Mouse (Mus musculus) spleen, adult 2 months (tissue): ENCODE measurements at regions not wholly inside any gene's neighbourhood (a gene's known extent, or its start where the extent isn't known, plus 50 kb on each side); places are given as distances from the start of the nearest gene placed in this dataset.

Experiments
- CTCF ChIP-seq: fragments of 200-500 bp; IDR thresholded peaks from 2 replicates; pipeline ENCODE4 v1.5.1; 2011; ENCODE audit warnings: mild to moderate bottlenecking, inconsistent platforms; ENCODE audit not compliant: insufficient read depth, insufficient read length, insufficient replicate concordance; ENCODE audit errors: extremely low read depth
- POLR2A ChIP-seq: fragments of 200-500 bp; IDR thresholded peaks from 2 replicates; pipeline ENCODE4 v1.6.1; 2011; ENCODE audit warnings: low read depth, low read length, inconsistent platforms

DNA sequence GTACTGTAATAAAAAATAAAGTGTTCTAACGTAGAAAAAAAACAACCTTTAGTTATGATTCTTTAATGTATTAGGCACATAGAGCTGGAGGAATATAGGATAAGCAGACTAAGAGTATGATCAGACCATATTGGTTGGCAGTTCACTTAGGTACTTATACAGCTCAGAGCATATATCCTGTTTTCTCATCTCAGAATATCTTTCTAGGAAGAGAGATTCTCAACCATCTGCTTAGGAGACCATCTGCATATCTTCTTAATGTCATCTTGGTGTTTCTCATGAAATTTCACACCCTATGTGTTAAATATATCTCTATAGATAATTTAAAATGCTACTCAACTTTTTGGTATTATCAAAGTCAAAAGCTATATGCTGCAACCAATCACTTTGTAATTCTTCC is 1185.4 kb upstream of the Lrrc6 start:
- TF ChIP-seq CTCF (no peak), POLR2A (no peak)
